Mouse (Mus musculus): ENCODE measurements around the gene Ltbp2. TPM values are rescaled to one million over a fixed set of nuclear protein-coding genes. Genes with fewer than 3 reads are reported as not detected.

Gene Ltbp2
- polyA plus RNA-seq, 1 experiment = 19.7 TPM

GRCm38 (mm10) chr12:84799086-84799485 lies 77.2 kb downstream of the Ltbp2 start:
- H3K4me3 ChIP-seq = no peak overlapping the region
- TF ChIP-seq E2F4 (IDR thresholded peaks at IDR 0.05; ENCODE audit: insufficient read depth) (no peak), POLR2A (IDR thresholded peaks at IDR 0.05; ENCODE audit: insufficient read length, low read depth) (no peak), MYOD1 (IDR thresholded peaks at IDR 0.05; ENCODE audit: control insufficient read depth in 1 of 3, insufficient read length in 2 of 3, low read depth in 2 of 3) (no peak), CEBPB (IDR thresholded peaks at IDR 0.05; ENCODE audit: insufficient read depth, poor library complexity, severe bottlenecking) (no peak), SRF (IDR thresholded peaks at IDR 0.05; ENCODE audit: control insufficient read depth, insufficient read length, low read depth) (no peak), TCF12 (IDR thresholded peaks at IDR 0.05; ENCODE audit: insufficient read depth, poor library complexity, severe bottlenecking) (no peak), MAX (IDR thresholded peaks at IDR 0.05; ENCODE audit: low read depth) (no peak), MYOG (IDR thresholded peaks at IDR 0.05; ENCODE audit: control insufficient read depth in 1 of 3, insufficient read depth in 1 of 3, insufficient read length in 2 of 3, low read depth in 2 of 3) (no peak), TCF3 (IDR thresholded peaks at IDR 0.05; ENCODE audit: insufficient read length, low read depth) (no peak), POLR2AphosphoS2 (IDR thresholded peaks at IDR 0.05; ENCODE audit: insufficient read length, low read depth) (no peak)
- peaks cover 4% of the 10 kb centered on the region for H3K36me3 ChIP-seq (ENCODE audit: control insufficient read depth, insufficient read depth)
- no peaks in the 10 kb centered on the region for H3K79me2 ChIP-seq (ENCODE audit: control insufficient read depth, insufficient read depth)
- H3K27me3 ChIP-seq (ENCODE audit: control insufficient read depth, insufficient read depth, insufficient read length) = no peaks in the 10 kb centered on the region
- H3K4me2 ChIP-seq (ENCODE audit: low read depth) = no peak overlapping the region
- H3ac ChIP-seq (ENCODE audit: control insufficient read depth, insufficient read length) = no peak overlapping the region

DNA sequence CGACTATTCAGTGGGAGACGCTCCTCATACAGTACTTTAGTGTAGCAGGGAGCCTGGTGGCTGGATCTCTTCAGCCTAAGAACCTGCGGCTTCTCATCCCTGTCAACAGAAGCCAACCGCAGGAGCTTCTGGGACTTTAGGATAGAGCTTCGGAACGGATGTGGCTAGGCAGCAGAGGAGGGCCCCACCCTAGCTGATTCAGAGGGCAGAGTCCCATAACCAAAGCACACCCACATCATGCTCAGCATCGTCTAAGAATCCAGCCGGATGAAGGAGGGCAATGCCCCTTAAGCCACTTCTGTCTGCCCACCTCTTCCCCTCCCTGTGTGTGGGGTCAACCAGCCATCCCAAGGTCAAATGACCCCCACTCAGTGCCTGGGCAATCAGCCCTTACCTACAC lies 81.7 kb downstream of the Ltbp2 start:
- Histone ChIP-seq H3K79me2 (ENCODE audit: control insufficient read depth, insufficient read depth) (no peaks in the 10 kb centered on the region), H3K36me3 (ENCODE audit: control insufficient read depth, insufficient read depth) (peaks cover 4% of the 10 kb centered on the region), H3K4me3 (no peak overlapping the region), H3ac (ENCODE audit: control insufficient read depth, insufficient read length) (no peak overlapping the region), H3K4me2 (ENCODE audit: low read depth) (peak overlapping the region; percentile 70), H3K27me3 (ENCODE audit: control insufficient read depth, insufficient read depth, insufficient read length) (no peaks in the 10 kb centered on the region)
- peak in 1 of 3 experiments; percentile 53 for TF ChIP-seq MYOD1 (IDR thresholded peaks at IDR 0.05; ENCODE audit: control insufficient read depth in 1 of 3, insufficient read length in 2 of 3, low read depth in 2 of 3)
- peak; percentile 65 for TF ChIP-seq POLR2A (IDR thresholded peaks at IDR 0.05; ENCODE audit: insufficient read length, low read depth)
- TF ChIP-seq TCF12 (IDR thresholded peaks at IDR 0.05; ENCODE audit: insufficient read depth, poor library complexity, severe bottlenecking) = no peak

GRCm38 (mm10) chr12:84792629-84793028 lies 83.7 kb downstream of the Ltbp2 start:
- Histone ChIP-seq H3ac (ENCODE audit: control insufficient read depth, insufficient read length) (no peak overlapping the region), H3K27me3 (ENCODE audit: control insufficient read depth, insufficient read depth, insufficient read length) (no peaks in the 10 kb centered on the region), H3K79me2 (ENCODE audit: control insufficient read depth, insufficient read depth) (no peaks in the 10 kb centered on the region), H3K4me3 (no peak overlapping the region), H3K4me2 (ENCODE audit: low read depth) (peak overlapping the region; percentile 21), H3K36me3 (ENCODE audit: control insufficient read depth, insufficient read depth) (no peaks in the 10 kb centered on the region)
- no peak for TF ChIP-seq E2F4 (IDR thresholded peaks at IDR 0.05; ENCODE audit: insufficient read depth)
- TF ChIP-seq TCF12 (IDR thresholded peaks at IDR 0.05; ENCODE audit: insufficient read depth, poor library complexity, severe bottlenecking) = no peak
- no peak for TF ChIP-seq MYOG (IDR thresholded peaks at IDR 0.05; ENCODE audit: control insufficient read depth in 1 of 3, insufficient read depth in 1 of 3, insufficient read length in 2 of 3, low read depth in 2 of 3)
- no peak for TF ChIP-seq REST (IDR thresholded peaks at IDR 0.05; ENCODE audit: insufficient read depth, insufficient read length)
- TF ChIP-seq TCF3 (IDR thresholded peaks at IDR 0.05; ENCODE audit: insufficient read length, low read depth) = no peak
- TF ChIP-seq MYOD1 (IDR thresholded peaks at IDR 0.05; ENCODE audit: control insufficient read depth in 1 of 3, insufficient read length in 2 of 3, low read depth in 2 of 3) = no peak
- no peak for TF ChIP-seq POLR2AphosphoS2 (IDR thresholded peaks at IDR 0.05; ENCODE audit: insufficient read length, low read depth)
- no peak for TF ChIP-seq CEBPB (IDR thresholded peaks at IDR 0.05; ENCODE audit: insufficient read depth, poor library complexity, severe bottlenecking)
- no peak for TF ChIP-seq MAX (IDR thresholded peaks at IDR 0.05; ENCODE audit: low read depth)
- no peak for TF ChIP-seq POLR2A (IDR thresholded peaks at IDR 0.05; ENCODE audit: insufficient read length, low read depth)
- TF ChIP-seq SRF (IDR thresholded peaks at IDR 0.05; ENCODE audit: control insufficient read depth, insufficient read length, low read depth) = no peak
- no peak for TF ChIP-seq USF1 (IDR thresholded peaks at IDR 0.05; ENCODE audit: low read depth)

GRCm38 (mm10) chr12:84790853-84791252 lies 85.5 kb downstream of the Ltbp2 start:
- no peaks in the 10 kb centered on the region for H3K36me3 ChIP-seq (ENCODE audit: control insufficient read depth, insufficient read depth)
- no peak overlapping the region for H3K4me3 ChIP-seq

GRCm38 (mm10) chr12:84786091-84786490 lies 90.2 kb downstream of the Ltbp2 start:
- Histone ChIP-seq H3K79me2 (ENCODE audit: control insufficient read depth, insufficient read depth) (no peaks in the 10 kb centered on the region), H3K4me2 (ENCODE audit: low read depth) (no peak overlapping the region), H3ac (ENCODE audit: control insufficient read depth, insufficient read length) (no peak overlapping the region), H3K4me3 (no peak overlapping the region), H3K36me3 (ENCODE audit: control insufficient read depth, insufficient read depth) (no peaks in the 10 kb centered on the region), H3K27me3 (ENCODE audit: control insufficient read depth, insufficient read depth, insufficient read length) (no peaks in the 10 kb centered on the region)
- no peak for TF ChIP-seq TCF3 (IDR thresholded peaks at IDR 0.05; ENCODE audit: insufficient read length, low read depth)
- TF ChIP-seq MYOG (IDR thresholded peaks at IDR 0.05; ENCODE audit: control insufficient read depth in 1 of 3, insufficient read depth in 1 of 3, insufficient read length in 2 of 3, low read depth in 2 of 3) = no peak
- no peak for TF ChIP-seq POLR2AphosphoS2 (IDR thresholded peaks at IDR 0.05; ENCODE audit: insufficient read length, low read depth)
- no peak for TF ChIP-seq MYOD1 (IDR thresholded peaks at IDR 0.05; ENCODE audit: control insufficient read depth in 1 of 3, insufficient read length in 2 of 3, low read depth in 2 of 3)
- no peak for TF ChIP-seq SRF (IDR thresholded peaks at IDR 0.05; ENCODE audit: control insufficient read depth, insufficient read length, low read depth)
- TF ChIP-seq MAX (IDR thresholded peaks at IDR 0.05; ENCODE audit: low read depth) = no peak
- TF ChIP-seq REST (IDR thresholded peaks at IDR 0.05; ENCODE audit: insufficient read depth, insufficient read length) = no peak
- no peak for TF ChIP-seq USF1 (IDR thresholded peaks at IDR 0.05; ENCODE audit: low read depth)
- TF ChIP-seq E2F4 (IDR thresholded peaks at IDR 0.05; ENCODE audit: insufficient read depth) = no peak
- TF ChIP-seq TCF12 (IDR thresholded peaks at IDR 0.05; ENCODE audit: insufficient read depth, poor library complexity, severe bottlenecking) = no peak
- no peak for TF ChIP-seq CEBPB (IDR thresholded peaks at IDR 0.05; ENCODE audit: insufficient read depth, poor library complexity, severe bottlenecking)
- TF ChIP-seq POLR2A (IDR thresholded peaks at IDR 0.05; ENCODE audit: insufficient read length, low read depth) = no peak

More at GRCm38 (mm10) chr12:84790853-84791252, 85.5 kb downstream of the Ltbp2 start:
- Histone ChIP-seq H3K79me2 (ENCODE audit: control insufficient read depth, insufficient read depth) (no peaks in the 10 kb centered on the region), H3K27me3 (ENCODE audit: control insufficient read depth, insufficient read depth, insufficient read length) (no peaks in the 10 kb centered on the region), H3K4me2 (ENCODE audit: low read depth) (peak overlapping the region; percentile 80), H3ac (ENCODE audit: control insufficient read depth, insufficient read length) (no peak overlapping the region)
- peak; percentile 2 for TF ChIP-seq TCF12 (IDR thresholded peaks at IDR 0.05; ENCODE audit: insufficient read depth, poor library complexity, severe bottlenecking)
- no peak for TF ChIP-seq SRF (IDR thresholded peaks at IDR 0.05; ENCODE audit: control insufficient read depth, insufficient read length, low read depth)
- TF ChIP-seq POLR2A (IDR thresholded peaks at IDR 0.05; ENCODE audit: insufficient read length, low read depth) = peak; percentile 32
- TF ChIP-seq MYOD1 (IDR thresholded peaks at IDR 0.05; ENCODE audit: control insufficient read depth in 1 of 3, insufficient read length in 2 of 3, low read depth in 2 of 3) = peak in 2 of 3 experiments; percentile 75 to 87
- TF ChIP-seq USF1 (IDR thresholded peaks at IDR 0.05; ENCODE audit: low read depth) = no peak
- TF ChIP-seq MYOG (IDR thresholded peaks at IDR 0.05; ENCODE audit: control insufficient read depth in 1 of 3, insufficient read depth in 1 of 3, insufficient read length in 2 of 3, low read depth in 2 of 3) = peak; percentile 23 to 79 (median 64)
- peak; percentile 43 for TF ChIP-seq POLR2AphosphoS2 (IDR thresholded peaks at IDR 0.05; ENCODE audit: insufficient read length, low read depth)
